Mouse (Mus musculus): ENCODE measurements at regions not wholly inside any gene's neighbourhood (a gene's known extent, or its start where the extent isn't known, plus 50 kb on each side); places are given as distances from the start of the nearest gene placed in this dataset.

GRCm38 (mm10) chr14:102911582-102911981 lies 70.9 kb downstream of the Kctd12 start:
- TF ChIP-seq POLR2A (IDR thresholded peaks at IDR 0.05; ENCODE audit: borderline replicate concordance, insufficient read depth, low read length), result no peak
- TF ChIP-seq CTCF (IDR thresholded peaks at IDR 0.05; ENCODE audit: borderline replicate concordance, insufficient read depth, low read depth, low read length), result no peak

Measured in cerebellum, adult 2 months (tissue).